Mouse (Mus musculus) liver, embryonic 14.5 days (tissue): Measurements from ENCODE around the gene Pttg1ip.

ENCODE experiments used
- CTCF ChIP-seq: IDR thresholded peaks from 2 replicates; pipeline ENCODE4 v1.5.1; 2016; ENCODE audit warnings: antibody characterized with exemption, low read depth, control low read depth
- EP300 ChIP-seq: IDR thresholded peaks from 2 replicates; pipeline ENCODE4 v1.6.1; 2016; ENCODE audit warnings: antibody characterized with exemption, low read depth

GRCm38 (mm10) chr10:77588036-77588435 lies 6.5 kb downstream of the Pttg1ip start:
- TF ChIP-seq CTCF (no peak), EP300 (no peak)
